Mouse (Mus musculus): Measurements from ENCODE around the gene Gm21969. TPM values are rescaled to one million over a fixed set of nuclear protein-coding genes. Genes with fewer than 3 reads are reported as not detected.

Gene Gm21969
- total RNA-seq, 2 experiments from 2014 or later, result not detected

- peak; percentile 67 to 69 for DNase-seq
Observed at GRCm38 (mm10) chr4:139585713-139586112, 17.3 kb upstream of the Gm21969 start.

- DNase-seq, result peak; percentile 70 to 71
Observed at GRCm38 (mm10) chr4:139587370-139587769, 15.6 kb upstream of the Gm21969 start.

GRCm38 (mm10) chr4:139587773-139588172 is 15.2 kb upstream of the Gm21969 start:
- peak; percentile 62 to 73 for DNase-seq

GRCm38 (mm10) chr4:139589351-139590027 is 13.5 kb upstream of the Gm21969 start:
- DNase-seq, result no peak

- DNase-seq, result no peak
Observed at GRCm38 (mm10) chr4:139590446-139590845, 12.5 kb upstream of the Gm21969 start.

GRCm38 (mm10) chr4:139592895-139593294 is 10.1 kb upstream of the Gm21969 start:
- DNase-seq, result no peak

GRCm38 (mm10) chr4:139593383-139593782 is 9.6 kb upstream of the Gm21969 start:
- DNase-seq, result no peak

- DNase-seq, result no peak
Observed at GRCm38 (mm10) chr4:139594062-139594461, 8.9 kb upstream of the Gm21969 start.

GRCm38 (mm10) chr4:139596715-139597114 is 6.3 kb upstream of the Gm21969 start:
- DNase-seq, result no peak

GRCm38 (mm10) chr4:139597286-139598284 is 5.4 kb upstream of the Gm21969 start:
- no peak for DNase-seq

GRCm38 (mm10) chr4:139598356-139598755 is 4.6 kb upstream of the Gm21969 start:
- no peak for DNase-seq

GRCm38 (mm10) chr4:139598950-139599518 is 4.0 kb upstream of the Gm21969 start:
- peak; percentile 95 to 97 for DNase-seq

- peak; percentile 54 to 66 for DNase-seq
Observed at GRCm38 (mm10) chr4:139601519-139602356, 1.2 kb upstream of the Gm21969 start.

- no peak for DNase-seq
Observed at GRCm38 (mm10) chr4:139605216-139605615, 2.2 kb downstream of the Gm21969 start.

- no peak for DNase-seq
Observed at GRCm38 (mm10) chr4:139606732-139607131, 3.7 kb downstream of the Gm21969 start.

GRCm38 (mm10) chr4:139608975-139609374 is 6.0 kb downstream of the Gm21969 start:
- DNase-seq, result no peak

GRCm38 (mm10) chr4:139610954-139611353 is 8.0 kb downstream of the Gm21969 start:
- no peak for DNase-seq

- peak; percentile 82 to 87 for DNase-seq
Observed at GRCm38 (mm10) chr4:139611542-139611953, 8.6 kb downstream of the Gm21969 start.

- DNase-seq, result no peak
Observed at GRCm38 (mm10) chr4:139614524-139615260, 11.7 kb downstream of the Gm21969 start.

GRCm38 (mm10) chr4:139616276-139617000 is 13.5 kb downstream of the Gm21969 start:
- DNase-seq, result peak; percentile 43 to 64
